Mouse (Mus musculus): Measurements from ENCODE around the gene 4930432M17Rik. TPM values are rescaled to one million over a fixed set of nuclear protein-coding genes. Genes with fewer than 3 reads are reported as not detected.

Gene 4930432M17Rik
- polyA plus RNA-seq (2016; fragmentation: Nextera tagmentation; extraction: Ambion mirVana): not detected in 2 replicates

DNA sequence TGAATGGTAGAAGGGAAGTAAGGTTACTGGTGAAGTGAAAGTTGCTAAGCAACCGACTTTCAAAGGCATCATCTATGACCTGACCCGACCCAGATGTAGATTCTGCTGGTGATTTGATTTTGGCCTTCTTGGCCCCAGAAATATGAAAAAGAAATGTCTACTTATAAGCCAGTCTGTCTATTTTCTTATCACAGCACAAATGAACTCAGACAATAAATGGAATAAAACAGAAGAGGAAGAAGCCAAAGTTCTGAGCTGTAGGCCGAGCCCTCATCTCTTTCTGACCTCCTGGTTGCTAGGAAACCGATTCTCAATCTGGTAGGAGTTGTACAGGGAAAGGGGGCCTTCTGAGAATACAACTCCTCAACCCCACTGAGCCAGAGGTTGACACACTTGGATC is at the start of gene 4930432M17Rik:
TSS of gene 4930432M17Rik (plus strand) at position 301 of the 400 bp plus-strand sequence.
- 66% methylated on average over 4 of the region's 4 CpGs for WGBS
- Histone ChIP-seq H3K27ac (no peak within 1 kb of the TSS), H3K27me3 (ENCODE audit: insufficient read depth, poor library complexity, severe bottlenecking) (no peaks in the 10 kb centered on the region), H3K9me3 (no peaks in the 10 kb centered on the region), H3K36me3 (no peaks in the 10 kb centered on the region), H3K4me1 (replicated peaks) (peaks cover 16% of the 10 kb centered on the region; the same call in 1 of the 2 replicates), H3K4me3 (no peak within 1 kb of the TSS)
- no peak for DNase-seq (ENCODE audit: low spot score)

DNA sequence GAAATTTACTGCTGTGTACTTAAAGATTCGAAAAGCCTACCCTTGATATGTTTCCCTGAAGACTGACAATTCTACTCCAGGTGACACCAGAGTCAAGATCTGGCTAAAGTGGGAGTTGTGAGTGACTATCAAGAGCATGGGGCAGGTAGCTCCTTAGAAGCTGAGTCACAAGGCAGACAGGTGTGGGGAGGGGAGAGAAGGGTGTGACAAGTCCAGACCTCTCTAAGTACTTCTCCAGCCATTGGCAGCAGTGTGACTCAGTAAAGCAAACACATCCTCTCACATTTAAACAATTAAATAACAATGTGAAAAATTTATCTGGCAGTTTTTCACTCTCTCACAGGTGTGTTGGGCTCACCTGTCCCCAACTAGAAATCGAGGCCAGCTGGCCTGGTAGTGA is 44.9 kb upstream of the 4930432M17Rik start:
- Histone ChIP-seq H3K27me3 (ENCODE audit: insufficient read depth, poor library complexity, severe bottlenecking) (0 out of 2 replicates have a peak, but pooled peaks cover 2% of the 10 kb centered on the region), H3K4me3 (no peak overlapping the region), H3K4me1 (replicated peaks) (no peaks in the 10 kb centered on the region), H3K27ac (no peak overlapping the region), H3K36me3 (no peaks in the 10 kb centered on the region), H3K9me3 (no peaks in the 10 kb centered on the region)
- WGBS: 83% methylated on average over 2 of the region's 2 CpGs
- no peak for DNase-seq (ENCODE audit: low spot score)

DNA sequence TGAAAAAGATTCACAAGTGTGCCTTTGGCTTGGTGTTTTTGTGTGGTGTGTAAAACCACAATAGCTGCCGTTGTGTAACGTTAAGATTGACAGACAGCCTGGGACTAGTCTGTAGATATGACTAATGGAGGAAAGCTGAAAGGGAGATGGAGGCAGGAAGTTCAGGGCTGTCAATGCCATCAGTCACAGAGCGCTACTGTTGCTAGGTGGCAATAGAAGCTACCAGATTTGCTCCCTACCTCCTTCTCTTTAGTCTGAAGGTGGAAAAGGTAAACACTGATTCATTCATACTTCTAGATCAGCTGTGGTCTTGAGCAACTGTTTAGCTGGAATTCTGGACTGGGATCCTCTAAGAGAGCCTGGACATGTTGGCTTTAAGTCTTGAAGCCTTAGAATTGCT is 44.3 kb upstream of the 4930432M17Rik start:
- no peak for DNase-seq (ENCODE audit: low spot score)
- 0 out of 2 replicates have a peak, but pooled peaks cover 2% of the 10 kb centered on the region for H3K27me3 ChIP-seq (ENCODE audit: insufficient read depth, poor library complexity, severe bottlenecking)
- H3K4me3 ChIP-seq: no peak overlapping the region
- H3K27ac ChIP-seq: no peak overlapping the region
- no peaks in the 10 kb centered on the region for H3K36me3 ChIP-seq
- WGBS: 93% methylated on average over 3 of the region's 3 CpGs
- no peaks in the 10 kb centered on the region for H3K9me3 ChIP-seq
- H3K4me1 ChIP-seq (replicated peaks): no peaks in the 10 kb centered on the region

GRCm38 (mm10) chr3:121628245-121628644 is 42.3 kb upstream of the 4930432M17Rik start:
- Histone ChIP-seq H3K4me1 (replicated peaks) (no peaks in the 10 kb centered on the region), H3K27ac (no peak overlapping the region), H3K4me3 (no peak overlapping the region), H3K27me3 (ENCODE audit: insufficient read depth, poor library complexity, severe bottlenecking) (0 out of 2 replicates have a peak, but pooled peaks cover 2% of the 10 kb centered on the region), H3K36me3 (no peaks in the 10 kb centered on the region), H3K9me3 (no peaks in the 10 kb centered on the region)
- DNase-seq (ENCODE audit: low spot score): no peak
- WGBS: 54% methylated on average over 3 of the region's 3 CpGs

- no peak for DNase-seq (ENCODE audit: low spot score)
- H3K9me3 ChIP-seq: no peaks in the 10 kb centered on the region
- H3K27me3 ChIP-seq (ENCODE audit: insufficient read depth, poor library complexity, severe bottlenecking): 0 out of 2 replicates have a peak, but pooled peaks cover 2% of the 10 kb centered on the region
- H3K36me3 ChIP-seq: no peaks in the 10 kb centered on the region
- H3K4me1 ChIP-seq (replicated peaks): no peaks in the 10 kb centered on the region
- no peak overlapping the region for H3K4me3 ChIP-seq
- H3K27ac ChIP-seq: no peak overlapping the region
- 81% methylated on average over 7 of the region's 7 CpGs for WGBS
Measured at GRCm38 (mm10) chr3:121630626-121631025, 39.9 kb upstream of the 4930432M17Rik start.

GRCm38 (mm10) chr3:121634963-121635362 is 35.6 kb upstream of the 4930432M17Rik start:
- Histone ChIP-seq H3K36me3 (no peaks in the 10 kb centered on the region), H3K9me3 (no peaks in the 10 kb centered on the region), H3K27me3 (ENCODE audit: insufficient read depth, poor library complexity, severe bottlenecking) (no peaks in the 10 kb centered on the region; the same call in 1 of the 2 replicates), H3K27ac (no peak overlapping the region), H3K4me1 (replicated peaks) (0 out of 2 replicates have a peak, but pooled peaks cover 7% of the 10 kb centered on the region), H3K4me3 (no peak overlapping the region)
- WGBS: 84% methylated on average over 3 of the region's 3 CpGs
- no peak for DNase-seq (ENCODE audit: low spot score)

DNA sequence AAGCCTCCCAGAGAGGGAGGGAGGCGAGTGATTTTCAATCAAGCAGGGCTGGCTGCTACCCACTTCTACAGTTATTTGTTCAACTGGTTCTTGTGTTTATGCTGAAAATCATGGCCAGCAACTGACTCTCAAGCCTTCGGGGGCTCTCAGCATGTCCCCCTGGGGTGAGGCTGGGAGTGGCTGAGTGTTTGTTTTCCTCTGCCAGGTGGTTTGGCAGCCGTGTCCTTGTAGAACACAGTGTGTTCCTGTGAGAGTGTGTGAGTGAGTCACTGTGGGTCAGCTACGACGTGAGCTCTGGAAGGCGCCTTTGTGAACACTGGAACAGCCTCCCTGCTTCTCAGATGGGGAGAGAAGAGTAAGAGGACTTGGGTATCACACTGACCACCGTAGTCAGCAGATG is 35.1 kb upstream of the 4930432M17Rik start:
- WGBS: 63% methylated on average over 7 of the region's 7 CpGs
- Histone ChIP-seq H3K27me3 (ENCODE audit: insufficient read depth, poor library complexity, severe bottlenecking) (no peaks in the 10 kb centered on the region; the same call in 1 of the 2 replicates), H3K36me3 (no peaks in the 10 kb centered on the region), H3K4me3 (no peak overlapping the region), H3K27ac (no peak overlapping the region), H3K4me1 (replicated peaks) (0 out of 2 replicates have a peak, but pooled peaks cover 8% of the 10 kb centered on the region), H3K9me3 (no peaks in the 10 kb centered on the region)
- DNase-seq (ENCODE audit: low spot score): no peak

GRCm38 (mm10) chr3:121636315-121636714 is 34.2 kb upstream of the 4930432M17Rik start:
- WGBS: 86% methylated on average over 6 of the region's 6 CpGs
- Histone ChIP-seq H3K36me3 (no peaks in the 10 kb centered on the region), H3K9me3 (no peaks in the 10 kb centered on the region), H3K27ac (no peak overlapping the region), H3K4me3 (no peak overlapping the region), H3K27me3 (ENCODE audit: insufficient read depth, poor library complexity, severe bottlenecking) (no peaks in the 10 kb centered on the region; the same call in 1 of the 2 replicates), H3K4me1 (replicated peaks) (0 out of 2 replicates have a peak, but pooled peaks cover 16% of the 10 kb centered on the region)
- no peak for DNase-seq (ENCODE audit: low spot score)

GRCm38 (mm10) chr3:121636748-121637147 is 33.8 kb upstream of the 4930432M17Rik start:
- no peak overlapping the region for H3K4me3 ChIP-seq
- H3K27me3 ChIP-seq (ENCODE audit: insufficient read depth, poor library complexity, severe bottlenecking): no peaks in the 10 kb centered on the region; the same call in 1 of the 2 replicates
- no peaks in the 10 kb centered on the region for H3K36me3 ChIP-seq
- 0 out of 2 replicates have a peak, but pooled peaks cover 16% of the 10 kb centered on the region for H3K4me1 ChIP-seq (replicated peaks)
- H3K27ac ChIP-seq: no peak overlapping the region
- no peak for DNase-seq (ENCODE audit: low spot score)
- H3K9me3 ChIP-seq: no peaks in the 10 kb centered on the region
- WGBS: 90% methylated on average over 7 of the region's 7 CpGs

DNA sequence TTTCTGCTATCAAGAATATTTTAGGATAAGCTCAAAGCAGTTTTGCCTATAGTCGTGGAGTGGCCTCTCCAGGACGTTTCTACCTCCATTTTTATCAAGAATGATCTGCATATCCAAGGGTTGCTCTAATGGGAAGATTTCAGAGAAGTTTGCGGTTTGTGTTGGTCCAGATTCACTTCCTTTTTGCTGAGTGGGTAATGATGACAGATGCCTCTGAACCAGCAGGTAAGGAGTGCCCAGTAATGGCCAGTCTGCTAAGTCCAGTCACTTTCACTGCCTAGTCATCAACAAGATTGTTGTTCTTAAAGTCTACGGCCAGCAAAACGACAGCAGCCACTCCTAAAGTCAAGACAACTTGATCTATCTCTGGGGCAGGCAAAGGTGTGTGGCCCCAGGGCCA is 32.8 kb upstream of the 4930432M17Rik start:
- no peak for DNase-seq (ENCODE audit: low spot score)
- Histone ChIP-seq H3K9me3 (no peaks in the 10 kb centered on the region), H3K27ac (no peak overlapping the region), H3K4me3 (no peak overlapping the region), H3K36me3 (no peaks in the 10 kb centered on the region), H3K4me1 (replicated peaks) (0 out of 2 replicates have a peak, but pooled peaks cover 16% of the 10 kb centered on the region), H3K27me3 (ENCODE audit: insufficient read depth, poor library complexity, severe bottlenecking) (no peaks in the 10 kb centered on the region; the same call in 1 of the 2 replicates)
- 84% methylated on average over 5 of the region's 5 CpGs for WGBS

GRCm38 (mm10) chr3:121638241-121638640 is 32.3 kb upstream of the 4930432M17Rik start:
- Histone ChIP-seq H3K27me3 (ENCODE audit: insufficient read depth, poor library complexity, severe bottlenecking) (no peaks in the 10 kb centered on the region; the same call in 1 of the 2 replicates), H3K4me3 (no peak overlapping the region), H3K4me1 (replicated peaks) (0 out of 2 replicates have a peak, but pooled peaks cover 18% of the 10 kb centered on the region), H3K27ac (no peak overlapping the region), H3K36me3 (no peaks in the 10 kb centered on the region), H3K9me3 (no peaks in the 10 kb centered on the region)
- WGBS: 87% methylated on average over 3 of the region's 3 CpGs
- DNase-seq (ENCODE audit: low spot score): no peak

- DNase-seq (ENCODE audit: low spot score): no peak
- H3K4me3 ChIP-seq: no peak overlapping the region
- peaks cover 28% of the 10 kb centered on the region for H3K4me1 ChIP-seq (replicated peaks)
- H3K27ac ChIP-seq: no peak overlapping the region
- no peaks in the 10 kb centered on the region for H3K9me3 ChIP-seq
- 49% methylated on average over 2 of the region's 2 CpGs for WGBS
- no peaks in the 10 kb centered on the region for H3K36me3 ChIP-seq
- no peaks in the 10 kb centered on the region; the same call in 1 of the 2 replicates for H3K27me3 ChIP-seq (ENCODE audit: insufficient read depth, poor library complexity, severe bottlenecking)
Measured at GRCm38 (mm10) chr3:121640611-121641010, 30.0 kb upstream of the 4930432M17Rik start.

DNA sequence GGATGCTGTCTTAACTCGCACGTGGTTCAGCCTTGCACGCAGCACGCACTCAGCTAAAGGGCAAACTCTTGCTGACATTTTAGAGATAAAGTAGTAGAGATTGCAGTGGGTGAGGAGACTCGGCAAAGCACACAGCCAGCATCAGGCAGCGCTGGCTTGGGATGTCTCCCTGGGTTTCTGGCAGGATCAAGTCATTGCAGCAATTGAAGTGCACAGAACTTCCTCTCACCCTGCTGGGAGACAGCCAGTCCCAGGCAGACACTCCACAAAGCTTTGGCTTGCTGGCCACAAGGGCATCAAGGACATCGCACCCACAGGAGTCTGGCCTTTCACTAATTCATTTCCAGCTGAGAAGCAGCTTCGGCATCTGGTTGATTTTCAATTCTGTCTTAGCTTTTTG is 27.3 kb upstream of the 4930432M17Rik start:
- H3K36me3 ChIP-seq: no peaks in the 10 kb centered on the region
- H3K4me1 ChIP-seq (replicated peaks): peaks cover 45% of the 10 kb centered on the region
- H3K9me3 ChIP-seq: no peaks in the 10 kb centered on the region
- H3K27me3 ChIP-seq (ENCODE audit: insufficient read depth, poor library complexity, severe bottlenecking): no peaks in the 10 kb centered on the region; the same call in 1 of the 2 replicates
- no peak for DNase-seq (ENCODE audit: low spot score)
- no peak overlapping the region for H3K27ac ChIP-seq
- H3K4me3 ChIP-seq: no peak overlapping the region
- 75% methylated on average over 8 of the region's 8 CpGs for WGBS
